ENCODE assay signal across 10 mouse cellular contexts in the genomic region with DNA sequence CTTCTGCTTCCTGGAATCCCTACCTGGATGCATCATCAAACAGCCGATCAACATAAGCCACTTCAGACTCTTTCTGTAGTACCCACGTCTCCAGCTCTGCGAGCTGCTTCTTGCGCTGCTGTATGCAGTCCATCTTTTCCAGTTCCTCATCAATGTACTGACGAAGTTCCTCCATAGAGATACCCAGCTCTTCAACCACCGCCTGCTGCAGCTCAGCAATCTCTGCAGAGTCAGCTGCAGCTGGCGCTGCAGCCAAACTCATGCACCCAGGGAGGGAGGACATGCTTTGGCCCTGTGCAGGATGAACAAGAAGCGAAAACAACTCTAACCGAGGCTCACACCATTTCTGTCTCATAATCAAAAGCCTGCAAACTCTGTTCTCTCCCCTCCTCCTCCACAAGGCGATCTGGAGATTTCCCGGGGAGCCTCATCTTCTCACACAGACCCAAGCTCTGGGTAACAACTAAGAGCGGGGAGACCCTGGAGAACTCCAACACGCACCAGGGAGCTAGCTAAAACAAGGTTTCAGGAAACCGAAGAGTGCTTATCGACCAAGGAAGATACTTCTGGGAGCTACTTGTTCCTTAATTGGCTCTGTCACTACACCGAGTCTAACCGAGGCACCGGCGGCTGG. TPM values are rescaled to one million over a fixed set of nuclear protein-coding genes. Genes with fewer than 3 reads are reported as not detected.
DNase-seq lines count a peak whose midpoint lies in the region; ATAC-seq and TF ChIP-seq lines count a peak whose summit lies in the region.
"Not testable (repeated sequence)": the region's sequence is repeated elsewhere in the genome, so short reads cannot be mapped to it uniquely, and the experiment has no call there.
"Had no signal": no experiment of that assay in that cellular context is flagged by ENCODE, and none has a peak within 500 bp of the region (broad histone marks: within the 10 kb centered on the region; RNA-seq: fewer than 3 reads in every experiment).

No protein-coding gene starts in this region.

- peaks cover 30% of the 10 kb centered on the region for H3K36me3 ChIP-seq in C2C12 (ENCODE audit: control insufficient read depth, insufficient read depth)
- peaks cover 22% of the 10 kb centered on the region for H3K36me3 ChIP-seq in embryonic facial prominence, embryonic 12.5 days
- peaks cover 23% of the 10 kb centered on the region for H3K36me3 ChIP-seq in forebrain, postnatal 0 days (ENCODE audit: insufficient read depth)
- peaks cover 35% of the 10 kb centered on the region for H3K36me3 ChIP-seq in hindbrain, embryonic 10.5 days
- peaks cover 28% of the 10 kb centered on the region for H3K36me3 ChIP-seq in kidney, embryonic 15.5 days
- H3K36me3 ChIP-seq in liver, embryonic 14.5 days (replicated peaks; ENCODE audit: control insufficient read depth, insufficient read depth, low read depth) = peaks cover 14% of the 10 kb centered on the region
- peaks cover 22% of the 10 kb centered on the region for H3K36me3 ChIP-seq in midbrain, embryonic 12.5 days
- peaks cover 11% of the 10 kb centered on the region for H3K36me3 ChIP-seq in small intestine, adult 2 months (ENCODE audit: control insufficient read depth, insufficient read depth, low read length)

- ATAC-seq in embryonic facial prominence, embryonic 12.5 days (ENCODE audit: insufficient number of reproducible peaks, insufficient read depth, low FRiP score, low TSS enrichment); forebrain, postnatal 0 days; kidney, embryonic 15.5 days (replicated peaks; ENCODE audit: low FRiP score); midbrain, embryonic 12.5 days (ENCODE audit: low FRiP score, low read depth): not testable (repeated sequence)
- 0 out of 2 replicates have a peak, but pooled peaks have one; percentile 1 for ATAC-seq in liver, embryonic 14.5 days (ENCODE audit: insufficient read depth)

- not testable (repeated sequence) for H3K27ac ChIP-seq in embryonic facial prominence, embryonic 12.5 days; forebrain, postnatal 0 days (ENCODE audit: low read depth, low read length); hindbrain, embryonic 10.5 days; kidney, embryonic 15.5 days; liver, embryonic 14.5 days; midbrain, embryonic 12.5 days (replicated peaks); small intestine, adult 2 months (ENCODE audit: insufficient read depth, low read depth, low read length)

- peaks cover 42% of the 10 kb centered on the region for H3K79me2 ChIP-seq in C2C12 (ENCODE audit: control insufficient read depth, insufficient read depth)

- WGBS in embryonic facial prominence, embryonic 12.5 days = 21% methylated on average over 11 of the region's 19 CpGs
- 18% methylated on average over 5 of the region's 19 CpGs for WGBS in forebrain, postnatal 0 days
- WGBS in hindbrain, embryonic 10.5 days = 33% methylated on average over 13 of the region's 19 CpGs
- 28% methylated on average over 11 of the region's 19 CpGs for WGBS in kidney, embryonic 15.5 days
- WGBS in liver, embryonic 14.5 days (ENCODE audit: insufficient replicate concordance) = 19% methylated on average over 8 of the region's 19 CpGs
- WGBS in midbrain, embryonic 12.5 days = 33% methylated on average over 10 of the region's 19 CpGs
- 16% methylated on average over 13 of the region's 19 CpGs for WGBS in small intestine, adult 2 months

- not testable (repeated sequence) for TF ChIP-seq CTCF in C2C12 (IDR thresholded peaks at IDR 0.05; ENCODE audit: control insufficient read depth, insufficient read depth, insufficient read length); forebrain, postnatal 0 days (IDR thresholded peaks at IDR 0.05; ENCODE audit: low read depth); liver, embryonic 14.5 days (IDR thresholded peaks at IDR 0.05; ENCODE audit: low read depth); small intestine, adult 2 months (IDR thresholded peaks at IDR 0.05; ENCODE audit: extremely low read depth, insufficient read length, insufficient replicate concordance, low read depth, low read length)

- H3K4me1 ChIP-seq in embryonic facial prominence, embryonic 12.5 days; forebrain, postnatal 0 days (ENCODE audit: insufficient read depth); hindbrain, embryonic 10.5 days (replicated peaks); kidney, embryonic 15.5 days; midbrain, embryonic 12.5 days; small intestine, adult 2 months (ENCODE audit: control insufficient read depth, insufficient read depth, insufficient read length, low read length): not testable (repeated sequence)
- peaks cover 2 to 20% of the 10 kb centered on the region in 2 experiments; a peak in 2 of 4 replicates for H3K4me1 ChIP-seq in liver, embryonic 14.5 days (replicated peaks; ENCODE audit: control insufficient read depth in 2 of 2, insufficient read depth in 2 of 2, low read length in 1 of 2)

- H3K9me3 ChIP-seq in embryonic facial prominence, embryonic 12.5 days; forebrain, postnatal 0 days (ENCODE audit: low read length); hindbrain, embryonic 10.5 days; kidney, embryonic 15.5 days (replicated peaks); liver, embryonic 14.5 days (ENCODE audit: control insufficient read depth, low read length); midbrain, embryonic 12.5 days: not testable (repeated sequence)

- not testable (repeated sequence) for TF ChIP-seq EP300 in liver, embryonic 14.5 days (IDR thresholded peaks at IDR 0.05; ENCODE audit: low read depth)

- not testable (repeated sequence) for H3ac ChIP-seq in C2C12 (ENCODE audit: control insufficient read depth, insufficient read length, low read depth)

- not testable (repeated sequence) for TF ChIP-seq POLR2A in small intestine, adult 2 months (IDR thresholded peaks at IDR 0.05; ENCODE audit: low read depth, low read length)

- H3K79me3 ChIP-seq in C2C12 (ENCODE audit: low read depth) = not testable (repeated sequence)

- H3K4me2 ChIP-seq in embryonic facial prominence, embryonic 12.5 days (replicated peaks) = peak overlapping the region; percentile 43
- H3K4me2 ChIP-seq in forebrain, postnatal 0 days (ENCODE audit: low read depth) = peak overlapping the region; percentile 38; the same call in 1 of the 2 replicates
- H3K4me2 ChIP-seq in kidney, embryonic 15.5 days = peak overlapping the region; percentile 50
- H3K4me2 ChIP-seq in liver, embryonic 14.5 days (ENCODE audit: low read depth) = peak overlapping the region; percentile 67
- peak overlapping the region; percentile 50 for H3K4me2 ChIP-seq in midbrain, embryonic 12.5 days (replicated peaks)

- not testable (repeated sequence) for DNase-seq in forebrain, postnatal 0 days; hindbrain, embryonic 10.5 days (ENCODE audit: low spot score); liver, embryonic 14.5 days (ENCODE audit: low read depth in 3 of 3, low spot score in 3 of 3)

- peak overlapping the region; percentile 42 for H3K4me3 ChIP-seq in C2C12 (ENCODE audit: insufficient read depth, poor library complexity, severe bottlenecking)
- H3K4me3 ChIP-seq in embryonic facial prominence, embryonic 12.5 days = peak overlapping the region; percentile 58
- H3K4me3 ChIP-seq in forebrain, postnatal 0 days (ENCODE audit: low read depth, low read length) = peak overlapping the region; percentile 42; the same call in 1 of the 2 replicates
- H3K4me3 ChIP-seq in hindbrain, embryonic 10.5 days = peak overlapping the region; percentile 64
- peak overlapping the region; percentile 52 for H3K4me3 ChIP-seq in kidney, embryonic 15.5 days (replicated peaks)
- H3K4me3 ChIP-seq in liver, embryonic 14.5 days (ENCODE audit: insufficient read depth in 1 of 2, low read depth in 2 of 2, low read length in 2 of 2) = peak overlapping the region; percentile 38 to 53; a peak in 3 of 4 replicates
- peak overlapping the region; percentile 60 for H3K4me3 ChIP-seq in midbrain, embryonic 12.5 days
- peak overlapping the region; percentile 65 for H3K4me3 ChIP-seq in small intestine, adult 2 months (ENCODE audit: low read depth, low read length)

- not testable (repeated sequence) for H3K27me3 ChIP-seq in C2C12 (ENCODE audit: control insufficient read depth, insufficient read depth, insufficient read length); embryonic facial prominence, embryonic 12.5 days; forebrain, postnatal 0 days (ENCODE audit: insufficient read depth, low read length); hindbrain, embryonic 10.5 days (ENCODE audit: insufficient read depth, poor library complexity, severe bottlenecking); kidney, embryonic 15.5 days; liver, embryonic 14.5 days (ENCODE audit: control insufficient read depth, insufficient read depth, low read length); midbrain, embryonic 12.5 days; small intestine, adult 2 months (ENCODE audit: control insufficient read depth, insufficient read depth, low read length)

- not testable (repeated sequence) for H3K9ac ChIP-seq in embryonic facial prominence, embryonic 12.5 days; forebrain, postnatal 0 days; kidney, embryonic 15.5 days; liver, embryonic 14.5 days (replicated peaks); midbrain, embryonic 12.5 days (replicated peaks)

RNA-seq across cellular contexts. Expression of a gene that starts 1.0 kb away (rescaled TPM):
- 15.6 TPM for polyA plus RNA-seq in C2C12 (2012; fragmentation: generic; extraction: Trizol)
- polyA plus RNA-seq in embryonic facial prominence, embryonic 12.5 days (2016; fragmentation: Nextera tagmentation; extraction: Ambion mirVana) = 61.8 and 63.6 TPM in 2 replicates
- 49.9 and 56.1 TPM in 2 replicates for total RNA-seq in forebrain, postnatal 0 days (2014; rRNA removed)
- polyA plus RNA-seq in forebrain, postnatal 0 days (2015; fragmentation: Nextera tagmentation; extraction: Ambion mirVana) = 24.1 and 28.3 TPM in 2 replicates
- 51.7 and 54.4 TPM in 2 replicates for polyA plus RNA-seq in hindbrain, embryonic 10.5 days (2016; fragmentation: Nextera tagmentation; extraction: Ambion mirVana)
- polyA plus RNA-seq in kidney, embryonic 15.5 days (2015; fragmentation: Nextera tagmentation; extraction: Ambion mirVana) = 42.6 and 45.2 TPM in 2 replicates
- 11.2 and 14.1 TPM in 2 replicates for polyA plus RNA-seq in liver, embryonic 14.5 days (2012; rRNA removed)
- polyA plus RNA-seq in liver, embryonic 14.5 days (2014; fragmentation: Nextera tagmentation; extraction: Ambion mirVana) = 13.4 and 15.2 TPM in 2 replicates
- 60.2 and 62.3 TPM in 2 replicates for polyA plus RNA-seq in midbrain, embryonic 12.5 days (2016; fragmentation: Nextera tagmentation; extraction: Ambion mirVana)
- polyA plus RNA-seq in small intestine, adult 2 months (2012; rRNA removed) = 3.3 and 5.3 TPM in 2 replicates

RNA-seq across cellular contexts. Expression of a gene that starts 41.4 kb away (rescaled TPM):
- polyA plus RNA-seq in C2C12 (2012; fragmentation: generic; extraction: Trizol) = 146 TPM
- polyA plus RNA-seq in embryonic facial prominence, embryonic 12.5 days (2016; fragmentation: Nextera tagmentation; extraction: Ambion mirVana) = 155 and 156 TPM in 2 replicates
- total RNA-seq in forebrain, postnatal 0 days (2014; rRNA removed) = 59.4 and 72.6 TPM in 2 replicates
- polyA plus RNA-seq in forebrain, postnatal 0 days (2015; fragmentation: Nextera tagmentation; extraction: Ambion mirVana) = 68.6 and 77.9 TPM in 2 replicates
- polyA plus RNA-seq in hindbrain, embryonic 10.5 days (2016; fragmentation: Nextera tagmentation; extraction: Ambion mirVana) = 116 and 123 TPM in 2 replicates
- 169 and 181 TPM in 2 replicates for polyA plus RNA-seq in kidney, embryonic 15.5 days (2015; fragmentation: Nextera tagmentation; extraction: Ambion mirVana)
- polyA plus RNA-seq in liver, embryonic 14.5 days (2012; rRNA removed) = 55.1 and 63.8 TPM in 2 replicates
- polyA plus RNA-seq in liver, embryonic 14.5 days (2014; fragmentation: Nextera tagmentation; extraction: Ambion mirVana) = 80.2 and 88.2 TPM in 2 replicates
- 101 and 109 TPM in 2 replicates for polyA plus RNA-seq in midbrain, embryonic 12.5 days (2016; fragmentation: Nextera tagmentation; extraction: Ambion mirVana)
- polyA plus RNA-seq in small intestine, adult 2 months (2012; rRNA removed) = 51.3 and 84.0 TPM in 2 replicates

RNA-seq across cellular contexts. Expression of a gene that starts 46.6 kb away (rescaled TPM):
- polyA plus RNA-seq in C2C12 (2012; fragmentation: generic; extraction: Trizol) = not detected
- not detected in 2 replicates for polyA plus RNA-seq in embryonic facial prominence, embryonic 12.5 days (2016; fragmentation: Nextera tagmentation; extraction: Ambion mirVana)
- total RNA-seq in forebrain, postnatal 0 days (2014; rRNA removed) = not detected in 2 replicates
- polyA plus RNA-seq in forebrain, postnatal 0 days (2015; fragmentation: Nextera tagmentation; extraction: Ambion mirVana) = not detected in 2 replicates
- not detected in 2 replicates for polyA plus RNA-seq in hindbrain, embryonic 10.5 days (2016; fragmentation: Nextera tagmentation; extraction: Ambion mirVana)
- polyA plus RNA-seq in kidney, embryonic 15.5 days (2015; fragmentation: Nextera tagmentation; extraction: Ambion mirVana) = 0.23 TPM in 1 of 2 replicates, not detected in the other
- not detected in 2 replicates for polyA plus RNA-seq in liver, embryonic 14.5 days (2012; rRNA removed)
- not detected in 2 replicates for polyA plus RNA-seq in liver, embryonic 14.5 days (2014; fragmentation: Nextera tagmentation; extraction: Ambion mirVana)
- not detected in 2 replicates for polyA plus RNA-seq in midbrain, embryonic 12.5 days (2016; fragmentation: Nextera tagmentation; extraction: Ambion mirVana)
- not detected in 2 replicates for polyA plus RNA-seq in small intestine, adult 2 months (2012; rRNA removed)
- total RNA-seq: adrenal gland, adult 8-10 months; heart, postnatal 25 days had no signal

RNA-seq across cellular contexts. Expression of a gene that starts 49.1 kb away (rescaled TPM):
- 1.6 TPM for polyA plus RNA-seq in C2C12 (2012; fragmentation: generic; extraction: Trizol)
- polyA plus RNA-seq in embryonic facial prominence, embryonic 12.5 days (2016; fragmentation: Nextera tagmentation; extraction: Ambion mirVana) = 1.3 and 1.6 TPM in 2 replicates
- total RNA-seq in forebrain, postnatal 0 days (2014; rRNA removed) = 0.14 and 0.54 TPM in 2 replicates
- 0.24 and 0.40 TPM in 2 replicates for polyA plus RNA-seq in forebrain, postnatal 0 days (2015; fragmentation: Nextera tagmentation; extraction: Ambion mirVana)
- 2.0 and 2.1 TPM in 2 replicates for polyA plus RNA-seq in hindbrain, embryonic 10.5 days (2016; fragmentation: Nextera tagmentation; extraction: Ambion mirVana)
- polyA plus RNA-seq in kidney, embryonic 15.5 days (2015; fragmentation: Nextera tagmentation; extraction: Ambion mirVana) = 6.2 and 6.5 TPM in 2 replicates
- 2.5 and 2.6 TPM in 2 replicates for polyA plus RNA-seq in liver, embryonic 14.5 days (2012; rRNA removed)
- 2.8 and 3.8 TPM in 2 replicates for polyA plus RNA-seq in liver, embryonic 14.5 days (2014; fragmentation: Nextera tagmentation; extraction: Ambion mirVana)
- 1.0 and 1.1 TPM in 2 replicates for polyA plus RNA-seq in midbrain, embryonic 12.5 days (2016; fragmentation: Nextera tagmentation; extraction: Ambion mirVana)
- 0.52 and 0.65 TPM in 2 replicates for polyA plus RNA-seq in small intestine, adult 2 months (2012; rRNA removed)
